Mouse (Mus musculus) G1E-ER4 (cell line): ENCODE data around the gene Dedd. TPM values are rescaled to one million over a fixed set of nuclear protein-coding genes. Genes with fewer than 3 reads are reported as not detected.

Source experiments
- GATA1 ChIP-seq: IDR thresholded peaks from one replicate; pipeline ENCODE4 v1.8.0; 2012; ENCODE audit warnings: low read length, inconsistent platforms
- polyA plus RNA-seq: library from polyadenylated mRNA; stranded (reverse); fragments of >175 nt; gene quantifications from 2 replicates; pipeline ENCODE4 v1.2.3, GENCODE M21; 2012

Dedd gene
- polyA plus RNA-seq, result 25.2 and 28.3 TPM in 2 replicates

GRCm38 (mm10) chr1:171328839-171329432 lies at the start of gene Dedd:
Dedd (plus strand) TSS chr1:171329145.
- no peak for TF ChIP-seq GATA1

DNA sequence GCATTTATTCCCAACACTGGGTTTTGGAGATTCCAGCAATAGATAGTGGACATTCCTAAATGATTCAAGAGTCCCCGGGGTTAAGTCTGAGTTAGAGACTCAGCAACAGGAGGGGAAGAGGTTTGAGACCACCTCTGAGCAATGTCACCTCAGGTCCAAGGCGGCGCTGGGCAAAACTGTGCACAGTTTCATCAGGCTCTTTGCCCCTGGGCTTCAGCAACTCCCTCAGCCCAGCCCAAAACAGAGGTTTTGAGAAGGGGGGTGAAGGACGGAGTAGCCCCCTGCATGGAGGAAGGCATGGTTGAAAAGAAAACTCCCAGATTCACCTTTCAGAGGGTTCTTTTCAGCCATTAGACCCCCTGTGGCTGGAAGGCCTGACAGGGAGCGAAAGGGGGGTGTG lies 49.2 kb upstream of the Dedd start:
- TF ChIP-seq GATA1, result no peak

DNA sequence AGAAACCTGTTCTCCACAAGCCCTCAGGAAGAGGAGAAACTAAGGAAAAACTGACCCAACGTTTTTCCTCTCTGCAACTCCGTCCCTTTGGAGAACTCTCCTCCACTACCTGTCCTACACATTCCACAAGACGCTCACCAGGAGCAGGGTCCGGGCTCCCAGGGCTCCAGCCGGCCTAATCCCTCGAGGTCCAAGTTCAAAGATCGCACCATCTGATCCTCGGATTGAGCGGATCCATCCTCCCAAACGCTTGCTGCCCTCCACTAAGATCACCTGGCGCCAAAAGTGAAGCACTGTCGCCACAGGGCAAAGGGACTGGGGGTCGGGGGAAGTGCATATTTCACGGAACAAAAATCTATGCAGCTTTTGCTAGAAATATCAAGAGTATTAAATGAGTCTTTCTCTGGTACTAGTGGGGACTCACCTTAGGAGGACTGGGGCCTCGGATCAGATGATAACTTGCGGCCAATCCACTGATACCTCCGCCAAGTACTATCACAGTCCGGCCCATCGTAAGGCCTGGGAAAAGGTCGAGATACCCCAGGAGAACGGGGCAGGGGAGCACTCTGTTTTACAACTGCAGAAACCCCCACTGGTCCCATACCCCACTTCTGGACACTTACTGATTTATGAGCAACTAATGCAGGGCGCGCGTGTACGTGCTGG lies 48.6 kb upstream of the Dedd start:
- no peak for TF ChIP-seq GATA1

GRCm38 (mm10) chr1:171280916-171281527 lies 47.9 kb upstream of the Dedd start, which contains the start of gene Ppox:
Ppox (minus strand) TSS chr1:171281186.
- peak; percentile 88 for TF ChIP-seq GATA1

DNA sequence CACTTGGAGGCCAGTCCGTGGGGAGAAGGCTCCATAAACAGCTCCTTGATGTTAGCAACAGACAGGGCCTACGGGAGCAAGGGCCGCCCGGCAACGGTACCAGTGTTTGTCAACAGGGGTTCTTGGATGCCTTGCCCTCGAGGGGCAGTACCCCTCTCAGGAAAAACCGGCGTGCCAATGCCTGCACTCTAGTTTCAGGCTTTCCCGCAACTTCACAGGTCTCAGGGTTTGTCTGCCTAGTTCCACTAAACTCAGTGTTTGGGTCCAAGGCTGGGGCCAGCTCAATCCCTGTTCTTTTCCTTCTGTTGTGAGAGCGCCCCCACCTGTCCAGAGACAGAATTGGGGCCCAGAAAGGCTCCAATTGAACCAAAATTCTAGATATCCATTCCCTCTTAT lies 47.4 kb upstream of the Dedd start:
- TF ChIP-seq GATA1, result no peak

DNA sequence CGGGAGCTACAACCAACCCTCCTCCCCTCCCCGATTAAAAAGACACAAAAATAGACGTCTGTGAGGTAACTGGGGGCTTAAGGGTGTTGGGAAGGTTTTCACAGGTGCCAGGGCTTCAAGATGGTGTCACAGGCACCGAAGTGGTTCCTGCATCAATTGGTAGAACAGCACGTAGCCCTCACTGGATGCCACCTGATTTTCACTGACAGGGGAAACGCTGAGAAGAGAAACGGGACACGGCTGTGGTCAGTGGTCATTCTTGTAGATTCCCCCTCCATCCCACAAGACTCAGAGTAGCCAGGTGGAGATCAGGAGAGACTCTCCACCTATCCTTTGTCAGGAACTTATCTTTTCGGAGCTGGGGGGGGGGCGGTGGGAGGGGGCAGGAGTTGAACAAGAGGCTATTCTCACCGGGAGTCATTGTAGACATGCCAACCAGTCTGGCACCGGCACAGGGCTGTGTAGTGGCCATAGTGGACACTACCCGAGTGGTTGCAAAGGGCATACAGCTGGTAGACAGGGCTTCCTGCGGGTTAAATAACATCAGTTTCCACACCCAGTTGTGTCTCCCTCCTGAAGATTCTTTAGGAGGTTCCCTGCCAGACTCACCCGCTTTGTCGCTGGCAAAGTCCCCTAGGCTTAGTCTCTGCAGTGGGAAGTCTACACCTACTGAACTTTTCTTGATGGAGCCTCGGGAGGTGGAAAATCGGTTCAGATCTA lies 46.7 kb upstream of the Dedd start:
- TF ChIP-seq GATA1, result no peak

DNA sequence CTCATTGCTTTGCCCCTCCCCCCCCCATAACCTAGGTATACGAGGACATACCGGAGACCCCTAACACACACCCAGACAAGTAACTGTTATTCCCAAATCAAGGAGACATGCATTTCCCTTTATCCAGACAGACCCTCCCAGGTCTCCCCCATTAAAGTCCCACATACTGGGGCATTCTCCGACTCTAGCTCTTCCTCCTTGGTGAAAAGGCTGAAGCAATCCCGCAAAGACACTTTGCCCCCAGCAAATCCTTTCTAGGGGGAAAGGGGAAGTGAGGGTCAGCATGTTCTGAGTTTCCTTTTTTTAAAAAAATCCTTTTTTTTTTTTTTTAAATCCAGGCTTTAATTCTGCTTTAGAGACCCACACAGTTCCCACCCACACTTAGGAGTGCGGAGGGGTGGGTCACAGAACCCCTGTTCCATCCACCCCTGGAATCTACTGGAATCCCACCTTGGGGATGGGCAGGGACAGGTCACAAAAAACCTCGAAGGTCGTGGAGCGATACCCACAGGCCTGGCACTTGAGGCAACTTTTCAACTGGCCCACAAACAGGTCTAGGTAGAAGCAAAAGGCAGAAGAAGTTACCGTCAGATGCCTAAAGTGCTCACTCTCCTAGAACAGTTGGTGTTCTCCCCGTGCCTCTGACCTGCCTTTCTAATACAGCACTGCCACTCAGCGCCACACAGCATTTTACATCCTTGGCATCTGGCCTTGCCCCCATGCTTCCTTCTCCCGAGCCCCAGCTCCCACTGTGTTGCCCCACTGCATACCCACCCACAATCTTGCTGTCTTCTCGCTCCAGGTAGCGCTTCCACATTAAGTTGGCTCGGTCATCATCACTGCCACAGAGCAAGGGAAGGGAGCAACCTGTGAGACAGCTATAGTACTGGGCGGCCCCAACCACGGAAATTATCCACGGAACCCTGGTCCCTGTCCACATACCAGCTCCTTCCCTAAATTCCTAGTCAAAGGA lies 45.5 kb upstream of the Dedd start:
- no peak for TF ChIP-seq GATA1

GRCm38 (mm10) chr1:171284491-171284890 lies 44.5 kb upstream of the Dedd start:
- TF ChIP-seq GATA1, result no peak

GRCm38 (mm10) chr1:171285096-171285892 lies 43.7 kb upstream of the Dedd start:
- TF ChIP-seq GATA1, result no peak

DNA sequence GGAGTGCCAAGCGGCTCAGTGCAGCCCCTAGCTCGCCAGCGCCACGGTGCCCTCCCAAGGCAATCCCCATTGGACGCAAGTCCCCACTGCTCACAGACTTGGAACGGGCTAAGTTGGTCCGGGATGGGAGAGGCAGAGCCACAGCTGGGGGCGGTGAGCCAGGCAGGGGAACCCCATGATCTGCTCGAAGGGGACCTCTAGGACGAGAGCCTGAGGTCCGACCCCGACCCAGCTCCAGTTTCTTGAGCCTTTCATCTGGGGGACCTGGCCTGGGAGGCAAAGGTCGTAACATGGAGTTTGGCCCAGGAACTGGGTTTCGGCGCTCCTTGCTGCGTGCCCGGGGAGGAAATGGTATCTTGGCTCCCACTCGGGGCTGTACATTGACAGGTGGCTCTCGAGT lies 42.4 kb upstream of the Dedd start:
- TF ChIP-seq GATA1, result no peak

GRCm38 (mm10) chr1:171287136-171288081 lies 41.5 kb upstream of the Dedd start, which contains the start of gene Usp21:
Usp21 (minus strand) TSS chr1:171287991.
- no peak for TF ChIP-seq GATA1

- no peak for TF ChIP-seq GATA1
These were observed 40.6 kb upstream of the Dedd start for GRCm38 (mm10) chr1:171288328-171288727.

- TF ChIP-seq GATA1, result no peak
These were observed 35.6 kb upstream of the Dedd start for GRCm38 (mm10) chr1:171293351-171293750.
